Comparison of ENCODE assay signal across 8 mouse cellular contexts in the genomic region with DNA sequence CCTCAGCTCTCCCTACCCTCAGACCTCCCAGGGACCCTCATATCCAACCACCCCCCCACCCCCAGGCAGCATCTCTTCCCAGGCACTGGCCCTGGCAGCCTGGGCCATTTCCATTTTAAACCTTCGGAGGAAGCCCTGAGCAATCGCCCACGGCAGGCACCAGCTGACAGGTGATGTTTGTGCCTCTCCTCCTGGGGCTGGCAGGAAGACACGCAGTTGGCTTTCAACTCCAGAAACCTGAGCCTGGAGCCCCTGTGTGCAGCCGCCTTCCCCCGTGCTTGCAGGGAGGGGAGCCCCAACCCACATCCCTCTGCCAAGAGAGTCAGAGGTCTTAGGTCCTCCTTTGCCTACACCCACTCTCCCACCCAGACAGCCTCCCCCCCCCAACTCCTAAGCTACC. TPM values are rescaled to one million over a fixed set of nuclear protein-coding genes. Genes with fewer than 3 reads are reported as not detected.
DNase-seq lines count a peak whose midpoint lies in the region; ATAC-seq and TF ChIP-seq lines count a peak whose summit lies in the region.

No protein-coding gene starts in this region.

- H3K9ac ChIP-seq in liver, postnatal 0 days (replicated peaks) = no peak overlapping the region
- H3K9ac ChIP-seq in liver, embryonic 11.5 days (ENCODE audit: low read depth, low read length) = no peak overlapping the region
- peak overlapping the region; percentile 88 for H3K9ac ChIP-seq in forebrain, embryonic 12.5 days
- H3K9ac ChIP-seq in limb, embryonic 13.5 days = peak overlapping the region; percentile 84
- no peak overlapping the region for H3K9ac ChIP-seq in lung, postnatal 0 days (replicated peaks; ENCODE audit: low read depth)

- DNase-seq in liver, postnatal 0 days = no peak
- no peak for DNase-seq in liver, embryonic 11.5 days (ENCODE audit: low spot score)
- peak; percentile 78 for DNase-seq in thymus, postnatal 0 days (ENCODE audit: low spot score)
- DNase-seq in embryo, embryonic 11 days = no peak
- no peak for DNase-seq in lung, postnatal 0 days (ENCODE audit: low spot score)
- no peak for DNase-seq in spleen, postnatal 14 days (ENCODE audit: low spot score in 2 of 2)

- H3K4me3 ChIP-seq in liver, postnatal 0 days (ENCODE audit: low read depth, low read length) = no peak overlapping the region
- H3K4me3 ChIP-seq in liver, embryonic 11.5 days (ENCODE audit: low read depth, low read length) = no peak overlapping the region
- peak overlapping the region; percentile 68 for H3K4me3 ChIP-seq in forebrain, embryonic 12.5 days (replicated peaks)
- H3K4me3 ChIP-seq in limb, embryonic 13.5 days = peak overlapping the region; percentile 81
- no peak overlapping the region for H3K4me3 ChIP-seq in lung, postnatal 0 days (ENCODE audit: low read depth, low read length)

- no peak for TF ChIP-seq EP300 in liver, postnatal 0 days (IDR thresholded peaks at IDR 0.05; ENCODE audit: low read depth)
- no peak for TF ChIP-seq EP300 in lung, postnatal 0 days (IDR thresholded peaks at IDR 0.05)

- no peak overlapping the region for H3K27ac ChIP-seq in liver, postnatal 0 days (ENCODE audit: low read depth)
- H3K27ac ChIP-seq in liver, embryonic 11.5 days (ENCODE audit: low read depth, low read length) = no peak overlapping the region
- 0 out of 2 replicates have a peak overlapping the region, but pooled peaks have one; percentile 36 for H3K27ac ChIP-seq in forebrain, embryonic 12.5 days
- no peak overlapping the region for H3K27ac ChIP-seq in limb, embryonic 13.5 days
- no peak overlapping the region for H3K27ac ChIP-seq in lung, postnatal 0 days (ENCODE audit: low read length)

- 11% methylated on average over 6 of the region's 6 CpGs for WGBS in liver, postnatal 0 days (ENCODE audit: insufficient replicate concordance)
- WGBS in liver, embryonic 11.5 days = 10% methylated on average over 6 of the region's 6 CpGs
- WGBS in forebrain, embryonic 12.5 days = 5% methylated on average over 6 of the region's 6 CpGs
- 2% methylated on average over 6 of the region's 6 CpGs for WGBS in limb, embryonic 13.5 days
- 16% methylated on average over 6 of the region's 6 CpGs for WGBS in lung, postnatal 0 days

- no peak for TF ChIP-seq CTCF in liver, postnatal 0 days (IDR thresholded peaks at IDR 0.05; ENCODE audit: low read depth)
- TF ChIP-seq CTCF in lung, postnatal 0 days (IDR thresholded peaks at IDR 0.05) = no peak

- no peak for ATAC-seq in liver, postnatal 0 days
- ATAC-seq in liver, embryonic 11.5 days (replicated peaks; ENCODE audit: low FRiP score) = no peak
- no peak for ATAC-seq in forebrain, embryonic 12.5 days (ENCODE audit: low FRiP score)
- no peak for ATAC-seq in limb, embryonic 13.5 days (ENCODE audit: low FRiP score, low read depth)
- ATAC-seq in lung, postnatal 0 days = no peak

- no peaks in the 10 kb centered on the region for H3K36me3 ChIP-seq in liver, postnatal 0 days (replicated peaks; ENCODE audit: insufficient read depth, low read length)
- no peaks in the 10 kb centered on the region for H3K36me3 ChIP-seq in liver, embryonic 11.5 days (ENCODE audit: control insufficient read depth, insufficient read depth, low read length)
- no peaks in the 10 kb centered on the region for H3K36me3 ChIP-seq in forebrain, embryonic 12.5 days (replicated peaks)
- no peaks in the 10 kb centered on the region for H3K36me3 ChIP-seq in limb, embryonic 13.5 days
- H3K36me3 ChIP-seq in lung, postnatal 0 days (ENCODE audit: insufficient read depth, low read length) = no peaks in the 10 kb centered on the region

- peaks cover 49% of the 10 kb centered on the region for H3K27me3 ChIP-seq in liver, postnatal 0 days (ENCODE audit: insufficient read depth, low read length)
- H3K27me3 ChIP-seq in liver, embryonic 11.5 days (replicated peaks; ENCODE audit: control insufficient read depth, insufficient read depth, low read length) = peaks cover 88% of the 10 kb centered on the region
- H3K27me3 ChIP-seq in forebrain, embryonic 12.5 days = peaks cover 86% of the 10 kb centered on the region
- peaks cover 87% of the 10 kb centered on the region for H3K27me3 ChIP-seq in limb, embryonic 13.5 days
- peaks cover 29% of the 10 kb centered on the region for H3K27me3 ChIP-seq in lung, postnatal 0 days (replicated peaks; ENCODE audit: insufficient read depth, low read length)

- peaks cover 13% of the 10 kb centered on the region for H3K4me1 ChIP-seq in liver, postnatal 0 days (ENCODE audit: insufficient read depth)
- H3K4me1 ChIP-seq in liver, embryonic 11.5 days (replicated peaks; ENCODE audit: control insufficient read depth, insufficient read depth, low read length) = peaks cover 5% of the 10 kb centered on the region
- H3K4me1 ChIP-seq in forebrain, embryonic 12.5 days = peaks cover 56% of the 10 kb centered on the region
- H3K4me1 ChIP-seq in limb, embryonic 13.5 days = peaks cover 51% of the 10 kb centered on the region
- peaks cover 5% of the 10 kb centered on the region; the same call in 1 of the 2 replicates for H3K4me1 ChIP-seq in lung, postnatal 0 days (ENCODE audit: insufficient read depth, low read depth, low read length)

- H3K9me3 ChIP-seq in liver, postnatal 0 days (ENCODE audit: low read length) = no peaks in the 10 kb centered on the region
- no peaks in the 10 kb centered on the region for H3K9me3 ChIP-seq in liver, embryonic 11.5 days (ENCODE audit: control insufficient read depth, low read length)
- no peaks in the 10 kb centered on the region for H3K9me3 ChIP-seq in forebrain, embryonic 12.5 days
- no peaks in the 10 kb centered on the region for H3K9me3 ChIP-seq in limb, embryonic 13.5 days
- no peaks in the 10 kb centered on the region for H3K9me3 ChIP-seq in lung, postnatal 0 days (ENCODE audit: low read length)

- H3K4me2 ChIP-seq in liver, postnatal 0 days (ENCODE audit: low read depth, low read length) = peak overlapping the region; percentile 79; the same call in 1 of the 2 replicates
- H3K4me2 ChIP-seq in liver, embryonic 11.5 days = no peak overlapping the region
- H3K4me2 ChIP-seq in forebrain, embryonic 12.5 days = peak overlapping the region; percentile 98
- peak overlapping the region; percentile 98 for H3K4me2 ChIP-seq in limb, embryonic 13.5 days (replicated peaks)
- no peak overlapping the region for H3K4me2 ChIP-seq in lung, postnatal 0 days (replicated peaks; ENCODE audit: low read depth, low read length)

RNA-seq across cellular contexts. Expression of gene Otub1, which starts 41.9 kb away (rescaled TPM):
- 55.0 and 57.9 TPM in 2 replicates for polyA plus RNA-seq in liver, postnatal 0 days (2015; fragmentation: Nextera tagmentation; extraction: Ambion mirVana)
- polyA plus RNA-seq in liver, embryonic 11.5 days (2014; fragmentation: Nextera tagmentation; extraction: Ambion mirVana) = 139 and 140 TPM in 2 replicates
- polyA plus RNA-seq in forebrain, embryonic 12.5 days (2016; fragmentation: Nextera tagmentation; extraction: Ambion mirVana) = 220 and 238 TPM in 2 replicates
- polyA plus RNA-seq in limb, embryonic 13.5 days (2015; fragmentation: Nextera tagmentation; extraction: Ambion mirVana) = 226 and 229 TPM in 2 replicates
- polyA plus RNA-seq in thymus, postnatal 0 days (2015; fragmentation: Nextera tagmentation; extraction: Ambion mirVana) = 166 TPM in 2 replicates
- polyA plus RNA-seq in lung, postnatal 0 days (2015; fragmentation: Nextera tagmentation; extraction: Ambion mirVana) = 107 and 119 TPM in 2 replicates

RNA-seq across cellular contexts. Expression of gene Cox8a, which starts 53.2 kb away (rescaled TPM):
- 1,162 and 1,195 TPM in 2 replicates for polyA plus RNA-seq in liver, postnatal 0 days (2015; fragmentation: Nextera tagmentation; extraction: Ambion mirVana)
- polyA plus RNA-seq in liver, embryonic 11.5 days (2014; fragmentation: Nextera tagmentation; extraction: Ambion mirVana) = 1,017 and 1,108 TPM in 2 replicates
- polyA plus RNA-seq in forebrain, embryonic 12.5 days (2016; fragmentation: Nextera tagmentation; extraction: Ambion mirVana) = 781 and 789 TPM in 2 replicates
- polyA plus RNA-seq in limb, embryonic 13.5 days (2015; fragmentation: Nextera tagmentation; extraction: Ambion mirVana) = 734 and 747 TPM in 2 replicates
- polyA plus RNA-seq in thymus, postnatal 0 days (2015; fragmentation: Nextera tagmentation; extraction: Ambion mirVana) = 1,177 and 1,274 TPM in 2 replicates
- polyA plus RNA-seq in lung, postnatal 0 days (2015; fragmentation: Nextera tagmentation; extraction: Ambion mirVana) = 889 and 976 TPM in 2 replicates

RNA-seq across cellular contexts. Expression of gene Flrt1, which starts 58.7 kb away (rescaled TPM):
- polyA plus RNA-seq in liver, postnatal 0 days (2015; fragmentation: Nextera tagmentation; extraction: Ambion mirVana) = 0.12 and 0.21 TPM in 2 replicates
- polyA plus RNA-seq in liver, embryonic 11.5 days (2014; fragmentation: Nextera tagmentation; extraction: Ambion mirVana) = 0.60 and 0.64 TPM in 2 replicates
- 7.3 and 8.0 TPM in 2 replicates for polyA plus RNA-seq in forebrain, embryonic 12.5 days (2016; fragmentation: Nextera tagmentation; extraction: Ambion mirVana)
- polyA plus RNA-seq in limb, embryonic 13.5 days (2015; fragmentation: Nextera tagmentation; extraction: Ambion mirVana) = 7.7 and 8.1 TPM in 2 replicates
- polyA plus RNA-seq in thymus, postnatal 0 days (2015; fragmentation: Nextera tagmentation; extraction: Ambion mirVana) = 1.3 and 1.5 TPM in 2 replicates
- 0.17 and 0.19 TPM in 2 replicates for polyA plus RNA-seq in lung, postnatal 0 days (2015; fragmentation: Nextera tagmentation; extraction: Ambion mirVana)

Comparison
In these comparisons a context has a peak if more than half of its experiments do, and no peak if none do; other contexts are left out.
1. H3K4me2 ChIP-seq: peak in liver, postnatal 0 days (single experiment), forebrain, embryonic 12.5 days (single experiment) and limb, embryonic 13.5 days (single experiment); none in liver, embryonic 11.5 days (single experiment) and lung, postnatal 0 days (single experiment).
2. H3K4me3 ChIP-seq: peak in forebrain, embryonic 12.5 days (single experiment) and limb, embryonic 13.5 days (single experiment); none in liver, postnatal 0 days (single experiment), liver, embryonic 11.5 days (single experiment) and lung, postnatal 0 days (single experiment).
3. H3K9ac ChIP-seq: peak in forebrain, embryonic 12.5 days (single experiment) and limb, embryonic 13.5 days (single experiment); none in liver, postnatal 0 days (single experiment), liver, embryonic 11.5 days (single experiment) and lung, postnatal 0 days (single experiment).